Mouse (Mus musculus): Measurements from ENCODE around the gene Baiap2. TPM values are rescaled to one million over a fixed set of nuclear protein-coding genes. Genes with fewer than 3 reads are reported as not detected.
A peak's percentile ranks its signal among the peaks of the same experiment; 100 is the strongest.

The Baiap2 gene
- total and polyA plus RNA-seq, 2 experiments = 11.6 to 45.6 TPM

- 5% methylated on average over 2 of the region's 2 CpGs for WGBS
- no peaks in the 10 kb centered on the region for H3K27me3 ChIP-seq (ENCODE audit: control insufficient read depth, insufficient read depth, low read length)
- peaks cover 75% of the 10 kb centered on the region for H3K4me1 ChIP-seq (ENCODE audit: control insufficient read depth, insufficient read depth, low read length)
- no peak overlapping the region for H3K4me3 ChIP-seq (ENCODE audit: insufficient read depth, low read depth, low read length)
- H3K79me2 ChIP-seq (ENCODE audit: control insufficient read depth, insufficient read depth, low read length) = peaks cover 68% of the 10 kb centered on the region
- peak overlapping the region; percentile 19; the same call in 1 of the 2 replicates for H3K9ac ChIP-seq (ENCODE audit: low read depth, low read length)
- DNase-seq (ENCODE audit: extremely low read depth, low read depth, low spot score) = peak; percentile 82
- no peak for TF ChIP-seq CTCF (IDR thresholded peaks at IDR 0.05; ENCODE audit: low read depth, low read length)
- TF ChIP-seq POLR2A (IDR thresholded peaks at IDR 0.05; ENCODE audit: extremely low read depth, insufficient read depth, low read length) = no peak
- peak overlapping the region; percentile 62 for H3K27ac ChIP-seq (replicated peaks; ENCODE audit: insufficient read depth, low read depth, low read length)
- H3K36me3 ChIP-seq (ENCODE audit: control insufficient read depth, insufficient read depth, low read length) = no peaks in the 10 kb centered on the region
These were observed 6.2 kb downstream of the Baiap2 start for GRCm38 (mm10) chr11:119948803-119949202.

- TF ChIP-seq CTCF (IDR thresholded peaks at IDR 0.05; ENCODE audit: low read depth, low read length) = no peak
- 81% methylated on average over 3 of the region's 3 CpGs for WGBS
- no peak for DNase-seq (ENCODE audit: extremely low read depth, low read depth, low spot score)
- H3K79me2 ChIP-seq (ENCODE audit: control insufficient read depth, insufficient read depth, low read length) = peaks cover 68% of the 10 kb centered on the region
- H3K27me3 ChIP-seq (ENCODE audit: control insufficient read depth, insufficient read depth, low read length) = no peaks in the 10 kb centered on the region
- no peaks in the 10 kb centered on the region for H3K36me3 ChIP-seq (ENCODE audit: control insufficient read depth, insufficient read depth, low read length)
- peaks cover 82% of the 10 kb centered on the region for H3K4me1 ChIP-seq (ENCODE audit: control insufficient read depth, insufficient read depth, low read length)
- no peak overlapping the region for H3K4me3 ChIP-seq (ENCODE audit: insufficient read depth, low read depth, low read length)
- no peak overlapping the region for H3K27ac ChIP-seq (replicated peaks; ENCODE audit: insufficient read depth, low read depth, low read length)
- no peak overlapping the region for H3K9ac ChIP-seq (ENCODE audit: low read depth, low read length)
These were observed 8.0 kb downstream of the Baiap2 start for GRCm38 (mm10) chr11:119950535-119950934.

DNA sequence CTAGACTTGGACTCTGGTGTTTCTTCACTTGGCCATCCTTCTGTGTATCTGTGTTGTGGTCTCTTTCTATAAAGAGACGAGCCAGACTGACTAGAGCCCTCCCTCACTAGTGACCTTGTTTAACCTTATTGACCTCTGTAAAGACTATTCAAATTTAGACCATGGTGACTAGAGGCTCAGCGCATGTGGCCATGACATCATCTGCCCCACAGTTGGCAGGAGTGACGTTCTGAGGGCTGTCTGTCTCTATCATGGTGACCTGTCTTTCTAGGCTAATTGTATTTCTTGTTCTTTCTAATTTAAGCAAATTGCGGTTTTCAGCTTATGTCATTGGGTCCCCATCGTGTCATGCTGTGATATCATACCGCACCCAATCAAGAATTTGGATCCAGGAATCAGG lies 8.8 kb downstream of the Baiap2 start:
- Histone ChIP-seq H3K27me3 (ENCODE audit: control insufficient read depth, insufficient read depth, low read length) (no peaks in the 10 kb centered on the region), H3K79me2 (ENCODE audit: control insufficient read depth, insufficient read depth, low read length) (peaks cover 68% of the 10 kb centered on the region), H3K36me3 (ENCODE audit: control insufficient read depth, insufficient read depth, low read length) (no peaks in the 10 kb centered on the region), H3K4me3 (ENCODE audit: insufficient read depth, low read depth, low read length) (no peak overlapping the region), H3K27ac (replicated peaks; ENCODE audit: insufficient read depth, low read depth, low read length) (peak overlapping the region; percentile 46; the same call in 1 of the 2 replicates), H3K9ac (ENCODE audit: low read depth, low read length) (no peak overlapping the region), H3K4me1 (ENCODE audit: control insufficient read depth, insufficient read depth, low read length) (peaks cover 80% of the 10 kb centered on the region)
- peak; percentile 57 for DNase-seq (ENCODE audit: extremely low read depth, low read depth, low spot score)
- WGBS = 58% methylated on average over 6 of the region's 6 CpGs
- no peak for TF ChIP-seq POLR2A (IDR thresholded peaks at IDR 0.05; ENCODE audit: extremely low read depth, insufficient read depth, low read length)

DNA sequence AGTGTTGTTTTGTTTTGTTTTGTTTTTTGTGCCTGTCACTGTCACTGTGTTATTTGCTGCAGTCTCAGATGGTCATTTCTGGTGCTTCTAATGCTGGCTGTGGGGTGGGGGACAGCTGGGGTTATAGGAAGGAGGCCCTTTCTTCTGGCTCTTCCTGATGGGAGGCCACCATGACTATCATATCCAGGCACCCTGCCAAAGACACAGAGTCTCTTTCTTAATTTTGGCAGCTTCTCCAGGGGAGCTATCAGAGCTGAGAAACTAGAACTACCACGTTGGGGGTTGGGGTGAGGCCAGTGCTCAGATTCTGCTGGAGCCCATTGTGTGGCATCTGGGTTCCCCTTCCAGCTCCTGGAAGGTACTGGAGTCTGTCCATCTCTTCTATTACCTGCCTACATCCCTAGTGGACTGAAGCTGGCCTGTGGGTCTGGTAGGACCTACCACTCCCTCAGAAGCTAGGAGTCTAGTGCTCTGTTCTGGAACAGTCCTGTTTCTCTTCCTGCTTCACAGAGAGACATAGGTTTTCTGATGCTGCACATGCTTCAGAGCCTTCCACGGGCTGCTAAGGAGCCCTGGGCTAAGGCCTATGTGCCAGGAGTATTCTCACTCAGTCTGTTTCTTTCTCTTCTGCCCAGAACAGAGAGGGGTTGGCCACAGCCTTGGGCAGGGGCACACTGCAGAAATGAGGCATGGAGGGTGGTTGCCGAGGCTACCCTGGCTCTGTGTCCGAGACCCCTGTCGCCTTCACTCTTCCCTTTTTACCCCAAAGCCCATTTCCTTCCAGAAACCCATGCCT lies 10.1 kb downstream of the Baiap2 start:
- Histone ChIP-seq H3K36me3 (ENCODE audit: control insufficient read depth, insufficient read depth, low read length) (no peaks in the 10 kb centered on the region), H3K79me2 (ENCODE audit: control insufficient read depth, insufficient read depth, low read length) (peaks cover 77% of the 10 kb centered on the region), H3K4me1 (ENCODE audit: control insufficient read depth, insufficient read depth, low read length) (peaks cover 70% of the 10 kb centered on the region), H3K27ac (replicated peaks; ENCODE audit: insufficient read depth, low read depth, low read length) (peak overlapping the region; percentile 46), H3K9ac (ENCODE audit: low read depth, low read length) (no peak overlapping the region), H3K4me3 (ENCODE audit: insufficient read depth, low read depth, low read length) (no peak overlapping the region), H3K27me3 (ENCODE audit: control insufficient read depth, insufficient read depth, low read length) (no peaks in the 10 kb centered on the region)
- DNase-seq (ENCODE audit: extremely low read depth, low read depth, low spot score) = peak; percentile 74
- WGBS = 48% methylated on average over 5 of the region's 5 CpGs
- TF ChIP-seq POLR2A (IDR thresholded peaks at IDR 0.05; ENCODE audit: extremely low read depth, insufficient read depth, low read length) (no peak), CTCF (IDR thresholded peaks at IDR 0.05; ENCODE audit: low read depth, low read length) (no peak)

GRCm38 (mm10) chr11:119954233-119954632 lies 11.7 kb downstream of the Baiap2 start:
- H3K4me3 ChIP-seq (ENCODE audit: insufficient read depth, low read depth, low read length) = no peak overlapping the region

DNA sequence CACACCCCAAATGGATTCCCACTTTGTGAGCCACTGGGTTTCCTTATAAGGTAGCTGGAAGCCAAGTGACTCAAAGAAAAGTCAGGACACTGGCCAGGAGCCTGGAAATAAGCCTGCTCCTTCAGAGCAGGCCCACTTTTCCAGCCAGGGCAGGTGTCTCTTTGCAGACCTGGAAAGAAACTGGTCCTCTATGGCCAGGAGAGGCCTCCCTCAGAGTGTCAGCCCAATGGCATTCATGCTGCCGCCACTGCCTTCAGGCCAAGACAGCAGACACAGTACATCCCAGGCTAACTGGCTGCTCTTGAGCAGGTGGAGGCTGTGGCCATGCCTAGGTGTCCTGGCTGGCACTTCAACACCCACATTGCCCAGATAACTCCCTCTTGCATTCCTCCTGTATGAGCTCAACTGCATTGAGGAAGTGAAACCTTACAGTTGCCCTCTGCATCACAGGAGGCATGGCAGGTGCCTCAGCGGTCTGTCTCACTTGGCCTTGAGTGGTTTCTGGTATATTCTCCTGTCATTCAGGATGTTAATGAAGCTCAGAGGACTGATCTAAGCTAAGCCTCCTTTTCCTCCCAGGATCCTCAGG lies 12.3 kb downstream of the Baiap2 start:
- H3K79me2 ChIP-seq (ENCODE audit: control insufficient read depth, insufficient read depth, low read length) = peaks cover 72% of the 10 kb centered on the region

More at GRCm38 (mm10) chr11:119954233-119954632, 11.7 kb downstream of the Baiap2 start:
- Histone ChIP-seq H3K36me3 (ENCODE audit: control insufficient read depth, insufficient read depth, low read length) (peaks cover 3% of the 10 kb centered on the region; the same call in 1 of the 2 replicates), H3K27ac (replicated peaks; ENCODE audit: insufficient read depth, low read depth, low read length) (peak overlapping the region; percentile 19), H3K27me3 (ENCODE audit: control insufficient read depth, insufficient read depth, low read length) (no peaks in the 10 kb centered on the region), H3K79me2 (ENCODE audit: control insufficient read depth, insufficient read depth, low read length) (peaks cover 72% of the 10 kb centered on the region), H3K4me1 (ENCODE audit: control insufficient read depth, insufficient read depth, low read length) (peaks cover 55% of the 10 kb centered on the region), H3K9ac (ENCODE audit: low read depth, low read length) (no peak overlapping the region)
- peak; percentile 63 for DNase-seq (ENCODE audit: extremely low read depth, low read depth, low spot score)
- TF ChIP-seq POLR2A (IDR thresholded peaks at IDR 0.05; ENCODE audit: extremely low read depth, insufficient read depth, low read length) (no peak), CTCF (IDR thresholded peaks at IDR 0.05; ENCODE audit: low read depth, low read length) (no peak)
- 26% methylated on average over 4 of the region's 4 CpGs for WGBS

More for the DNA sequence above, 12.3 kb downstream of the Baiap2 start:
- no peak for DNase-seq (ENCODE audit: extremely low read depth, low read depth, low spot score)
- H3K9ac ChIP-seq (ENCODE audit: low read depth, low read length) = no peak overlapping the region
- H3K4me3 ChIP-seq (ENCODE audit: insufficient read depth, low read depth, low read length) = no peak overlapping the region
- WGBS = 66% methylated on average over 2 of the region's 2 CpGs
- no peaks in the 10 kb centered on the region for H3K27me3 ChIP-seq (ENCODE audit: control insufficient read depth, insufficient read depth, low read length)
- H3K4me1 ChIP-seq (ENCODE audit: control insufficient read depth, insufficient read depth, low read length) = peaks cover 53% of the 10 kb centered on the region
- no peak for TF ChIP-seq POLR2A (IDR thresholded peaks at IDR 0.05; ENCODE audit: extremely low read depth, insufficient read depth, low read length)
- TF ChIP-seq CTCF (IDR thresholded peaks at IDR 0.05; ENCODE audit: low read depth, low read length) = no peak
- H3K36me3 ChIP-seq (ENCODE audit: control insufficient read depth, insufficient read depth, low read length) = peaks cover 6% of the 10 kb centered on the region; the same call in 1 of the 2 replicates
- H3K27ac ChIP-seq (replicated peaks; ENCODE audit: insufficient read depth, low read depth, low read length) = peak overlapping the region; percentile 19; the same call in 1 of the 2 replicates
